Mouse (Mus musculus) R1 (cell line): Measurements from ENCODE around the gene Acot3.
"Not testable (repeated sequence)": the region's sequence is repeated elsewhere in the genome, so short reads cannot be mapped to it uniquely, and the experiment has no call there.

Experiments used
- DNase-seq: peaks from one replicate; pipeline ENCODE4 v3.0.0-alpha.2; 2018; ENCODE audit warnings: low read depth, low spot score

Gene Acot3

DNA sequence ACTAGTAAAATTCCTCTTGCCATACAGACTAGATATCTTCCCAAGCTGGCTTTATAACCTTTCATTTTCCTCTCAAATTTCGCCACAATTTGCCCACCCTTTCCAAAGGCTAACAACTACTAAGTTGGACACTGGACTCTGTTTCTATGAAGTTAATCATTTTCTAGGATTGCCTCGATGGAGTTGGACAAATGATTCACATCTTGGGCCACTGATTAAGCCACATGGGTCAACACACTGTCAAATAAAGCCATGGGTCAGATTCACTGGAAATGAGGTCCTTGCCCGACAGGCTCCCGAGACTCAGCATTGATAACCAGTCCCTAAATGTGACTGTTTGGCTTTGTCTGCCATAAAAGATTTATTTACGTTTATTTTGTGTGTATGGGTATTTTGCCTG lies 9.7 kb upstream of the Acot3 start:
- DNase-seq, result no peak

DNA sequence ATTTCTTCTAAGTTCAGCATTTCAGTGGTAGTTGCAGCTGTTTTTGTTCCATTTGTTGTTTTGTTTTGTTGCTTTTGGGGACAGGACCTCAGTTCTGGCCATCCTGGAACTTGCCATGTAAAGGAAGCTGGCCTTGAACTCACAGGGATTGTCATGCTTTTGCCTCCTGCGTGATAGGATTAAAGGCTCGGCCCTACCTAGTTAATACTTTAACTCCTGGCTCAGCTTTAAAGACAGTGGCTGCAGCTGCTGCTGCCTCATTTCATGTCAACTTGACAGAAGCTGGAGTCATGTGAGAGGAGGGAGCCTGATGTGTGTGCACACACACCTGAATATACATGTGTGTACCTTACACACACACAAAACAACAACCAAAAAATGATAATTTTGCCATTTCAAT lies 7.9 kb upstream of the Acot3 start:
- DNase-seq, result no peak

DNA sequence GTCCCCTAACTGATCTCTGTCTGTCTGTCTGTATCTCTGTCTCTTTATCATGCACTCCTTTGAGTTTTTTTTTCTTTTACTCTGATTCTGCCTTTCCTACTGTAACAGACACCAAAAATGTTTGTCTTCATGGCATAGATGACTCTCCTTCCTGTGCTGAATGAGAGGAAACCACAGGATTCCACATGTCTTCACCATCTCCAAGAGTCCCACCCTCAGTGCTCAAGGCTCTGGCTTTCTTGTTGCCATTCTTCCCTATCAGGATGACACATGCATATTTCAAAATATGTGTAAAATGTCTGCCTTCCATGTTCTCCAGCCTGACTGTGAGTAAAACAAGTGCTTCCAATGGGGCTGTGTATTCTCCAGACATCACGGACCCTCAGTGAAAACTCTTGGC lies 5.0 kb upstream of the Acot3 start:
- no peak for DNase-seq

DNA sequence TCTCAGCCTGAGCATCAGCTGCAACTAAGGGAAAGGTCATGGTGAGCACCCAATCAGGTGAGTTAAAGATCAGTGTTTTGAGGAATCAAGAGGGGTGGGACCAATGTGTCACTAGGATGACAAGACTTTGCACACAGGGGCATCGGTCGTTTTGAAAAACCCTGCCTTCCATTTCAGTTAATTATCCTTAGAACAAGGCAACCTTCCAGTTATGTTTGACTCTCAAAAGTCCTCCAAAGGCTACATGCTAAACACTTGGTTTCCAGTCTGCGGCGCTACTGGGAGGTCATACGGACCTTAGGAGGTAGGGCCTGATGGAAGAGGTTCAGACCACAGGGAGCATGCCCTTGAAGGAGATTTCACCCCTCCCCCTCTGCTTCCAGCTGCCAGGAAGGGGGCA lies 1.2 kb upstream of the Acot3 start:
- not testable (repeated sequence) for DNase-seq

DNA sequence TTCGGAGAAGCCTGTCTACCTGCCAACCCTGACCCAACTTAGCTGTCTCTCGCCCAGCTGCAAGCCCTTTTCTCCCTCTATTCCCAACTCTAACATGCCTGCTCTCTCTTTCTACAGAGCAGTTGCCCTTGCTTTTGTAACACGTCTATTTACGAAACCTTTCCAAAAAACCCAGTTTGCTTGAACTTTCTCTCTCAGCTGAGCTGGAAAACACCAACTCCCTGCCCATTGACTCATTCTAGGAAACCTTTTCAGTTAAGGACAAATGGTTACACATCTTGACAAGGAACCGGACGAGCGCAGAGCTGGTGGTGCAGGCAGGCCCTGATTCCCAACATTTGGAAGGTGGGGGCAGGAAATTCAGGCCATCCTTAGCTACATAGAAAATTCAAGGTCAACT lies 665 bp downstream of the Acot3 start:
- DNase-seq, result no peak

DNA sequence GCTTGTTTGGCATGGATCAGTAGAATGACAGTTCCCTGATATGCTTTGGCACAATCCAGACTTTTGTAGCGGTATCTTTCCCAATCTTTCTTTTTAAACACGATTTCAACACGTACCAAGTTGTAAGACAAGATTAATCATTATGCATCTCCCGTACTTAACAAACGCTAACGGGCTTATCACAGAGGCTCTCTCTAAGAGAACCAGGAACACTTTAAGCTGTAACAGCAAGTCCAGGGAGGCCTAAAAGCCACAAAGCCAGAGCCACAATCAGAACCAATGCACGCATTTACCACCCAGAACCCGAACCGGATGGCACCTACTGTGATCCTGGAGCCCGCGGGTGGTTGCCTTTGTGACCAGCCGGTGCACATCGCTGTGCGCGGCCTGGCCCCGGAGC lies 1.2 kb downstream of the Acot3 start:
- DNase-seq, result peak; percentile 50

DNA sequence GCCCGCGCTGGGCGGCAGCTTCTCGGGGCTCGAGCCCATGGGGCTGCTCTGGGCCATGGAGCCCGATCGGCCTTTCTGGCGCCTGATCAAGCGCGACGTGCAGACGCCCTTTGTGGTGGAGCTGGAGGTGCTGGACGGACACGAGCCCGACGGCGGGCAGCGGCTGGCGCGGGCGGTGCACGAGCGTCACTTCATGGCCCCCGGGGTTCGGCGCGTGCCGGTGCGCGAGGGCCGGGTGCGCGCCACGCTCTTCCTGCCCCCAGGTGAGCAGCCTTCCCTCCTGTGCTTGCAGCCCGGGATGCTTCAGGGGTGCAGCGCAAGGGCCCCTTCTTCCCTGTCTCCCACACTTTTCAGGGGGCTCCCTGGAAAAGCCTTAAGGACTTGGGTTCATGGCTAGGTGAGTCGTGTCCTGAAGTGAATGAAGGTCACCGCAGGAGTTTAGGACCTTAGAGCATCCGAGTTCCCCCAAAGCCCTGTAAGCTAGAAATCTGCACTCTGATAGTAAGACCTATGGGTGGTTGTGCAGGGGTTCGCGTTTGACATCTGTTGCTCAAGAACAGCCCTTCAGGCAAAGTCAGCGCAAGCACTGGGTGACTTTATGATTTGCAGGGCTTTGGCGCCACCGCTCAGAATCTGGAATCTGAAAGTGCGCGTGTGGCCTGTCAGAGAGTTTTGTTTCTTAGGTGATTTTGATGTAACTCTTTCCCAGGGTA lies 1.9 kb downstream of the Acot3 start:
- peak; percentile 34 for DNase-seq

DNA sequence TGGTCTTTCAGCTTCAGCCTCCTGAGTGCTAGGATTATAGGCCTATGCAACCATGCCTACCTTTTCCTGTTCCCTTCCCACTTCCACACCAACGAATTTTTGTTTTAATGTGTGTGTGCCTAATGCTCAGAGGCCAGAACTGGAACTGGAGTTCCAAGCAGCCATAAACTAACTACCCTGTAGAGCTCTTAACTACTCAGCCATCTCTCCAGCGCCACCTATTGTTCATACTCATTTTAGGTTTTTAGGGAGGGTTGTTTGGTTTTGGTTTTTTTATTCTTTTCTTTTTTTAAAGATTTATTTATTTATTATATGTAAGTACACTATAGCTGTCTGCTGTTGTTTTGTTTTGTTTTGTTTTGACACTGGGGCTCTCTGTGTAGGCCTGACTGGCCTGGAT lies 9.0 kb downstream of the Acot3 start:
- DNase-seq, result peak; percentile 76

DNA sequence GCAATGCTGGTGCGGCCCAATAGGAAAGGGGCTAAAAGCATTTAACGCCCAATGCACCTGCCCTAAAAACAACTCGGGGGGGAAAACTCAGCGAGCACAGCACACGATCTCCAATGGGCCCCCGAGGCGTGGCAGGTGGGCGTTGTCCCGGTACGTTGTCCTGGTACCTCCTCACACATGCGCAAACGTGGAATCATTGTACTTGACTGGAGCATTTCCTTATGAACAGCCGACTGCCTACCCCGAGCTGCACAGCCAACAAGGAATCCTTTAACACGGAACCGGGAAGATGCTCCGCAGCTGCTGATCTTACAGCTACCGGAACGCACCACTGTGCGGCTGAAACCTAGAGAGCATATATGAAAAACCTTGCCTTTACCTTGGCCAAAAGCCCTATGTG lies 10.4 kb downstream of the Acot3 start:
- peak; percentile 62 for DNase-seq

DNA sequence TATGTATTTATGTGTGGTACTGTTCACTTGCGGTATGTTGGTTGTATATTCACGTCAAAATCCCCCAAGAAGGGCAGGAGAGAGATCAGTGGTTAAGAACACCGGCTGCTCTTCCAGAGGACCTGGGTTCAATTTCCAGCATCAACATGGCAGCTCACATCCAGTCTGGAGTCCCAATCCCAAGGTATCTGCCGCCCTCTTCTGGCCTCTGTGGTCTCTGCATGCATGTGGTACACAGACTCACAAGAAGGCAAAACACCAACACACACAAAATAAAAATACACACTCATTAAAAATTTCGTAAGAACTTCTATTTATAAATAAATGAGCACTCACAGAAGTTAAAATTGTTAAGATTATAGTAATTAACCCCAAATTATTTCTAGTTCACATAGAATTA lies 11.3 kb downstream of the Acot3 start:
- peak; percentile 87 for DNase-seq

DNA sequence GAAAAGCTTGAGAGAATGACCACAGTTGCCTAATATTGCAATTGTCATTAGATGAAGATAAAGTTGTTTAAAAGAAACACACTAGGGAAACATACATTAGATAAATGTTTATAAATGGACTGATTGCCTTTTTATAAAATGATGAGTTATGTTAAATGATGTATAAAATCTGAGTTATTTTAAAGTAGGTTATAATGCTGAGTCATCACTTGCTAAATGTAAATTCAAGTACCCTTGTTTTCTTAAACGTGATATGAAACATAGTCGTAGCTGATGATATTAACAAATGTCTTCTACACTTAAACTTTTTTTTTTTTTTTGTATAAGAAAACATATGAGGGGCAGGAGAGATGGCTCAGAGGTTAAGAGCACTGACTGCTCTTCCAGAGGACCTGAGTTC lies 11.9 kb downstream of the Acot3 start:
- DNase-seq, result no peak

DNA sequence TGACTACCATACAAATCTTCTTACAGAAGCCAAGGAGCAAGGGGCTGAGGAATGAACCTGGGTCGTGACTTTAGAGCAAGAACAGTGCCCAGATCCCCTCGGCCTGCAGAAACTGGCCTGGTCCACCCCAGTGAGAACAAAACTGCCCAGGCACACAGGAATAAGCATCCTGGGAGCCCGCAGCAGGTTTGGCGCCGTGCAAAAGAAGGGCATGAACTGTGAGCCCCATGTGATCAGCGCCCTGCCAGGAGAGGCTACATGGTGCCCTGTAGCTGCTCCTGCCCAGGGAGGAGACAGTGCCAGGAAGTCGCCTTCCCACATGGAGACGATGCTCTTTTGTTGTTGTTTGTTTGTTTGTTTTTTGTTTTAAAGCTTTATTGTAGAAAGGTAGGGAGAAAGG lies 12.7 kb downstream of the Acot3 start:
- no peak for DNase-seq

DNA sequence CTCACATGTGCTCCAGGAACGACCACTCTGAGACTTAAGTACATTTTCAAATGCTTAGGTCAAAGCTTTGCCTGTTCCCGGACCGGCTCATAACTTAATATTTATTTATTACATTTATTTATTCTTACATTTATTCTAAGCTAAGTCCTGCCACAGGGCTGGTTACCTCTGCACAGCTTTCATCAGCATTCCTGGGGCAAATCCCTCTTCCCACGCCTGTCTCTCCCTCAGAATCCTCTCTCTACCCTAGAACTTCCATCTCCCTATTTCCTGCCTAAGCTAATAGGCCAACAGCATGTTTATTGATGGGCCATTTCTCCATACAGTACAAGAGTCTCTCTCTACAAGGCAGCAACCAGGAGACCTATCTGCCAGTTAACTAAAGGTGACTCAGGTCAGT lies 15.8 kb downstream of the Acot3 start:
- no peak for DNase-seq

DNA sequence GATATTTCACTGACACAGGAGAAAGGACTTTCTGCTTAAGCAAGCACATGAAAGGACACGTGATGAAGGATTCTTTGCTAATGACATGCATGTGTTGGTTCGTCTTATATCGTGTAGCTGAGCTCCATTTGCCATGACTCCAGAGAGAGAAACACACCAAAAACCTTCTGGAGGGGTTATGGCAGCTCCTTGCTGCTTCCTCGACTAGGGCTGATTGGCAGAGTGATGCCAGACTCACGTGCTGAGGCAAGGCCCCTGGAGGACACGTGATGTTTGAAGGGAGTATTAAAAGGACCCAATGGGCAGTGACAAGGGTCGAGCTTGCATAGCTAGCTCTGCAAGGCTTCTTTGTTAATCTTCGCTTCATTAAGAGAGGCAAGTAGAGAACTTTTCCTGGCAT lies 16.4 kb downstream of the Acot3 start:
- no peak for DNase-seq

DNA sequence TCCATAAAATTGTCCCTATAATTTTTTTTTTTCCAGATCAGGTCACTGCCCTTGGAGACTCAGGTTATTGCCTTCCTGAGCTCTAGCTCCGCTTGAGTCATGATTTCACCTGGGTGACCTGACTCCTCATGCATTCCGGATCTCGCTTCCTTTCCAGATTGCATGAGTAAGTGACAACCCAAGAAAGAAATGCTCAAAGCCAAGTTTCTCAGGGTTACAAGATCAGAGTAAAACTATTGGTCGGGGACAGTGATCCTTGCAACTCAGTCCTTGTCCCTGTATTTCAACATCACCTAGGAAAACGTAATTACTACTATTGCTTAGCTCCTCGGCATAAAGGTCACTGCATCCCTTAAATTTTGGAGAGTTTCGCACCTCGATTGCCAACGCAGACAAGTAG lies 17.0 kb downstream of the Acot3 start, which contains the start of gene Acot5:
Acot5 (plus strand) TSS at position 340 of the 400 bp plus-strand sequence.
- DNase-seq, result no peak

DNA sequence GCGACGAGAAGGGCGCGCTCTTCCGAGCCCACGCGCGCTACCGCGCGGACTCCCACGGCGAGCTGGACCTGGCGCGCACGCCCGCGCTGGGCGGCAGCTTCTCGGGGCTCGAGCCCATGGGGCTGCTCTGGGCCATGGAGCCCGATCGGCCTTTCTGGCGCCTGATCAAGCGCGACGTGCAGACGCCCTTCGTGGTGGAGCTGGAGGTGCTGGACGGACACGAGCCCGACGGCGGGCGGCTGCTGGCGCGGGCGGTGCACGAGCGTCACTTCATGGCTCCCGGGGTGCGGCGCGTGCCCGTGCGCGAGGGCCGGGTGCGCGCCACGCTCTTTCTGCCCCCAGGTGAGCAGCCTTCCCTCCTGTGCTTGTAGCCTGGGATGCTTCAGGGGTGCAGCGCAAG lies 17.6 kb downstream of the Acot3 start:
- DNase-seq, result peak; percentile 29

DNA sequence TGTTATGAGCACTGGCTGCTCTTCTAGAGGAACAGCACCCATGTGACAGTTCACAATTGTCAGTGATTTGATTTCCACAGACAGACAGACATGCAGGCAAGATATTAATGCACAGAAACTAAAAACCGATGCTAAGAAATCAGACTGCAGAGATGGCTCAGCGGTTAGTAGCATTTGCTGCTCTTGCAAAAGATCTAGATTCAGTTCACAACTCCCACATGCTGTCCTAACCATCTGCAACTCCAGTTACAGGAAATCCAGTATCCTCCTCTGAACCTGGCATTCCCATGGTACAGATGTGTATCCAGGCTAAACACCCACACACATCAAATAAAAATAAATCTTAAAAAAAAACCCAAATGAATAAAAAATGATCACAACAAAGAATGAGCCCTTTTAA lies 19.8 kb downstream of the Acot3 start:
- DNase-seq, result no peak

DNA sequence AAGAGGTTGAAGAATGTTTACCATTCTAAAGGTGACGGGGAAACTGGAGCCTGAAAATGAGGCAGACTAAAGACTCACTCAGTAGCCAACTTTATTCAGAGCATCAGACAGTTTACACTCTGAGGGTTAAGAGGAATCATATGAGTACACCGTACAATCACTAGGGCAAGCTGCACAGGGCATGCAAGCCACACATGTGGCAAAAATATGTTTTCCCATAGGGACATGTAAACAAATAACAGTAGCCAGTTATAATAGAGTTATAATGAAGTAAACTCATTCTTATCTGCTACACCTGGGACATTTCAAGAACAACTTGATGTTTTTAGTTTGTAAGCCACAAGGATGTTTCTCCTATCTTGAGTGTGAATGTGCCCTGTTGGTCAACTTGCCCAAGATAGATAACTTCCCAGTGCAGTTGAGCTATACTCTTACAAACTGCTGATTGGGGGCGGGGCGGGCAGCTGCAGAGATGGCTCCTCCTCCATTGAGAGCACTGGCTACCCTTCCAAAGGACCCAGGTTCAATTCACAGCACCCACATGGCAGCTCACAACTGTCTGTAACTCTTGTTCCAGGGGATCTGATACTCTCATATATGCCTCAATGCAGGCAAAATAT lies 25.5 kb downstream of the Acot3 start:
- DNase-seq, result no peak

DNA sequence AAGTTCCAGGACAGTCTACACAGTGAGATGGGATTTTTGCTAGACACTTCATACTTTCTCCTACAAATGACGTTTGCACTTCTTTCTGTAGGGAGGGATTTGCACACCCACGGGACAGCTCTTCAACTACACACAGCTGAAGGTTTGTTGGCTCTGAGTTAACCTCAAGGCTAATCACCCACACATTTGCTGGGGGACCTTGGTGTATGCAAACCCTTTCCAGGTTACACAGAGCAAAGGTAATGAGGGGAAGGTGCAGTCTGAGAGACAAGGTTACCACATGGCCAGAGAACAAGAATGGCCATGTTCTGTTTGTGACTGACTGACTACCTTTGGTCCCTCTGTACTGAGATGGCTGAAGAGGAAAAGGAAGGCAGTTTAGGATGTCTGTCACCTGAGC lies 31.9 kb downstream of the Acot3 start:
- no peak for DNase-seq

DNA sequence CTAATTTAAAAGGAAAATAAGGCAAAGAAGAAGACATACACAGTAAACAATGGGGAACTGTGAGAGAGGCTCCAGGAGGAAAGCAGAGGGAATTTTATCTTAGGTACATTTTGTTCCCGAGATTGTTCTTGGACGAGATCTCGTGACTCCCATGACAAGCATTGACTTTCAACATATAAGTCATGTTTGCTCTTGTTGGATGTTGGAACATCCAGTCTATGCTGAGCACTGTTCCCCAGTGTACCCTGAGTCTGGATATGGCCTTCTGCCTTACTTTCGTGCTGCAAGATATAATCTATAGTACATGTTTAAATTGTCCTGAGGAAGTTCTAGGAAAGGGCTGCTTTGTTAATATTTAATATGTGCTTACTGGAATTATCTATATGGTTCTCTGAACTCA lies 32.6 kb downstream of the Acot3 start:
- no peak for DNase-seq

DNA sequence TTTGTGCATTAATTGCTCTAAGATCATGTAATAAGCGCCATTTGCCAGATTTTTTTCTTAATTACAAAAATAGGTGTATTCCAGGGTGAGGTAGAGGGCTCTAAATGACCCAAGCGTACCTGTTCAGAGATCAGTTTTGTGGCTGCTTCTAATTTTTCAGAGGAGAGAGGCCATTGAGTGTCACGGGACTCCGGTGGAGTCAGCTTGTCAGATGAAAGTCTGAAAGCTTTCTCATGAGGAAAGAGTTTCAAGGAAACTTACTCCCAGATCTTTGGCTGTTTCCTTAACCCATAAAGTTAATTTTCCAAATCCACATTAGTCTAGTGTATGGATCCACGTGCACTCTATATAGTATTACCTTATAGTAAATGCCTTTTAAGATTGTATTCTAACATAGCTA lies 42.7 kb downstream of the Acot3 start:
- DNase-seq, result not testable (repeated sequence)

DNA sequence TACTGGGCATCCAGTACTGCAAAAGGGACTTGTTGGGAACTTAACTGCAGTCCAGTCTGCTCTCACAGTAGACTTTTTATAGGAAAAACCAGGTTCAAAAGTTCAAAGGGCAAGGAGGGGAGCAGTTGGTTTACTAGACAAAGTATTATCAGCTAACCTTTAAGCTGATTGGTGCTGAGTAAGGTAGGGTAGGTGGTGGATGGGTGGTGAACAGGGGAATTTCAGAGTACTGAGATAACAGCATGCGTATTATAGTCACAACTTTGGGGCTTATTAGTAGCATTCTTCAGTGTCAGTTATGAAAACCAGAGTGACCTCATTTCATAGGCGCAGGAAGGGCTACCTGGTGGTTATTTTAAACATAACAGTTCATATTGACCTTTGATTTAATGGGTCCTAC lies 47.7 kb downstream of the Acot3 start:
- DNase-seq, result no peak

DNA sequence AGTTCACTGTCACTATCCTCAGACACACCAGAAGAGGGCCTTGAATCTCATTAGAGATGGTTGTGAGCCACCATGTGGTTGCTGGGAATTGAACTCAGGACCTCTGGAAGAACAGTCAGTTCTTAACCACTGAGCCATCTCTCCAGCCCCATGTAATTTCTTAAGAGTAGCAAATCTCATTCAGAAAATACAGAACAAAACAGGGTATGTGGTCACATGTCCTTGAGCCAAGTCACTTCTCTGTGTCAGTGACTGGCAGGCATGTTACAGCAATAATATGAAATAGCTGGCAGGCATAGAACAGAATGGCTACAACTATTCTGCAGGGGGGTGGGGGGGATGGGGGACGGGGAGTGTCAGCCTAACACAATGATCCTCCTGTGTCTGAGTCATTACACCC lies 48.1 kb downstream of the Acot3 start:
- DNase-seq, result no peak
